Mouse (Mus musculus): ENCODE measurements at regions not wholly inside any gene's neighbourhood (a gene's known extent, or its start where the extent isn't known, plus 50 kb on each side); places are given as distances from the start of the nearest gene placed in this dataset.

GRCm38 (mm10) chr2:45504468-45504867 lies 387.3 kb upstream of the Zeb2 start:
- 85% methylated on average over 4 of the region's 4 CpGs for WGBS
- Histone ChIP-seq H3K9me3 (ENCODE audit: control insufficient read depth, low read length) (peaks cover 2% of the 10 kb centered on the region; the same call in 1 of the 2 replicates), H3K4me3 (ENCODE audit: low read length) (no peak overlapping the region), H3K27ac (ENCODE audit: low read length) (no peak overlapping the region), H3K4me2 (ENCODE audit: low read depth, low read length) (no peak overlapping the region), H3K36me3 (ENCODE audit: control insufficient read depth, insufficient read depth, low read length) (no peaks in the 10 kb centered on the region), H3K4me1 (replicated peaks; ENCODE audit: control insufficient read depth, insufficient read depth, low read length) (no peaks in the 10 kb centered on the region), H3K9ac (ENCODE audit: low read length) (no peak overlapping the region), H3K27me3 (ENCODE audit: control insufficient read depth, insufficient read depth, low read depth, low read length) (no peaks in the 10 kb centered on the region)
- ATAC-seq (ENCODE audit: low read depth), result no peak

GRCm38 (mm10) chr2:45493656-45494055 lies 376.5 kb upstream of the Zeb2 start:
- 82% methylated on average over 2 of the region's 2 CpGs for WGBS
- Histone ChIP-seq H3K9ac (ENCODE audit: low read length) (no peak overlapping the region), H3K9me3 (ENCODE audit: control insufficient read depth, low read length) (no peaks in the 10 kb centered on the region), H3K27me3 (ENCODE audit: control insufficient read depth, insufficient read depth, low read depth, low read length) (no peaks in the 10 kb centered on the region), H3K27ac (ENCODE audit: low read length) (no peak overlapping the region), H3K36me3 (ENCODE audit: control insufficient read depth, insufficient read depth, low read length) (no peaks in the 10 kb centered on the region), H3K4me2 (ENCODE audit: low read depth, low read length) (no peak overlapping the region), H3K4me3 (ENCODE audit: low read length) (no peak overlapping the region), H3K4me1 (replicated peaks; ENCODE audit: control insufficient read depth, insufficient read depth, low read length) (no peaks in the 10 kb centered on the region)
- ATAC-seq (ENCODE audit: low read depth), result no peak

GRCm38 (mm10) chr2:45486530-45486929 lies 369.3 kb upstream of the Zeb2 start:
- 73% methylated on average over 5 of the region's 5 CpGs for WGBS
- no peak overlapping the region for H3K27ac ChIP-seq (ENCODE audit: low read length)
- no peaks in the 10 kb centered on the region for H3K27me3 ChIP-seq (ENCODE audit: control insufficient read depth, insufficient read depth, low read depth, low read length)
- H3K4me3 ChIP-seq (ENCODE audit: low read length), result no peak overlapping the region
- H3K4me1 ChIP-seq (replicated peaks; ENCODE audit: control insufficient read depth, insufficient read depth, low read length), result no peaks in the 10 kb centered on the region
- no peak overlapping the region for H3K9ac ChIP-seq (ENCODE audit: low read length)
- no peak overlapping the region for H3K4me2 ChIP-seq (ENCODE audit: low read depth, low read length)
- ATAC-seq (ENCODE audit: low read depth), result no peak
- H3K9me3 ChIP-seq (ENCODE audit: control insufficient read depth, low read length), result no peaks in the 10 kb centered on the region
- H3K36me3 ChIP-seq (ENCODE audit: control insufficient read depth, insufficient read depth, low read length), result no peaks in the 10 kb centered on the region

GRCm38 (mm10) chr2:45485477-45485876 lies 368.3 kb upstream of the Zeb2 start:
- Histone ChIP-seq H3K36me3 (ENCODE audit: control insufficient read depth, insufficient read depth, low read length) (no peaks in the 10 kb centered on the region), H3K9me3 (ENCODE audit: control insufficient read depth, low read length) (no peaks in the 10 kb centered on the region), H3K27me3 (ENCODE audit: control insufficient read depth, insufficient read depth, low read depth, low read length) (no peaks in the 10 kb centered on the region), H3K4me2 (ENCODE audit: low read depth, low read length) (no peak overlapping the region), H3K4me3 (ENCODE audit: low read length) (no peak overlapping the region), H3K4me1 (replicated peaks; ENCODE audit: control insufficient read depth, insufficient read depth, low read length) (no peaks in the 10 kb centered on the region), H3K27ac (ENCODE audit: low read length) (no peak overlapping the region), H3K9ac (ENCODE audit: low read length) (no peak overlapping the region)
- WGBS, result 72% methylated on average over 10 of the region's 10 CpGs
- ATAC-seq (ENCODE audit: low read depth), result no peak

- Histone ChIP-seq H3K4me3 (ENCODE audit: low read length) (no peak overlapping the region), H3K27ac (ENCODE audit: low read length) (no peak overlapping the region), H3K36me3 (ENCODE audit: control insufficient read depth, insufficient read depth, low read length) (no peaks in the 10 kb centered on the region), H3K4me1 (replicated peaks; ENCODE audit: control insufficient read depth, insufficient read depth, low read length) (no peaks in the 10 kb centered on the region), H3K9me3 (ENCODE audit: control insufficient read depth, low read length) (no peaks in the 10 kb centered on the region), H3K4me2 (ENCODE audit: low read depth, low read length) (no peak overlapping the region), H3K27me3 (ENCODE audit: control insufficient read depth, insufficient read depth, low read depth, low read length) (no peaks in the 10 kb centered on the region), H3K9ac (ENCODE audit: low read length) (no peak overlapping the region)
- WGBS, result 80% methylated on average over 2 of the region's 2 CpGs
- no peak for ATAC-seq (ENCODE audit: low read depth)
Measured at GRCm38 (mm10) chr2:45480671-45481070, 363.5 kb upstream of the Zeb2 start.

GRCm38 (mm10) chr2:45475996-45476395 lies 358.8 kb upstream of the Zeb2 start:
- Histone ChIP-seq H3K27ac (ENCODE audit: low read length) (no peak overlapping the region), H3K36me3 (ENCODE audit: control insufficient read depth, insufficient read depth, low read length) (no peaks in the 10 kb centered on the region), H3K9ac (ENCODE audit: low read length) (no peak overlapping the region), H3K4me1 (replicated peaks; ENCODE audit: control insufficient read depth, insufficient read depth, low read length) (no peaks in the 10 kb centered on the region), H3K4me3 (ENCODE audit: low read length) (no peak overlapping the region), H3K27me3 (ENCODE audit: control insufficient read depth, insufficient read depth, low read depth, low read length) (no peaks in the 10 kb centered on the region), H3K4me2 (ENCODE audit: low read depth, low read length) (no peak overlapping the region), H3K9me3 (ENCODE audit: control insufficient read depth, low read length) (no peaks in the 10 kb centered on the region)
- ATAC-seq (ENCODE audit: low read depth), result no peak

- Histone ChIP-seq H3K4me2 (ENCODE audit: low read depth, low read length) (no peak overlapping the region), H3K36me3 (ENCODE audit: control insufficient read depth, insufficient read depth, low read length) (no peaks in the 10 kb centered on the region), H3K4me1 (replicated peaks; ENCODE audit: control insufficient read depth, insufficient read depth, low read length) (no peaks in the 10 kb centered on the region), H3K4me3 (ENCODE audit: low read length) (no peak overlapping the region), H3K27me3 (ENCODE audit: control insufficient read depth, insufficient read depth, low read depth, low read length) (no peaks in the 10 kb centered on the region), H3K9me3 (ENCODE audit: control insufficient read depth, low read length) (no peaks in the 10 kb centered on the region), H3K27ac (ENCODE audit: low read length) (no peak overlapping the region; the same call in 1 of the 2 replicates), H3K9ac (ENCODE audit: low read length) (no peak overlapping the region)
- peak; percentile 45; the same call in 1 of the 2 replicates for ATAC-seq (ENCODE audit: low read depth)
- 48% methylated on average over 4 of the region's 4 CpGs for WGBS
Measured at GRCm38 (mm10) chr2:45464306-45464705, 347.1 kb upstream of the Zeb2 start.

GRCm38 (mm10) chr2:45459410-45459809 lies 342.2 kb upstream of the Zeb2 start:
- no peak overlapping the region for H3K9ac ChIP-seq (ENCODE audit: low read length)
- no peak overlapping the region for H3K27ac ChIP-seq (ENCODE audit: low read length)
- no peaks in the 10 kb centered on the region for H3K4me1 ChIP-seq (replicated peaks; ENCODE audit: control insufficient read depth, insufficient read depth, low read length)
- no peaks in the 10 kb centered on the region for H3K9me3 ChIP-seq (ENCODE audit: control insufficient read depth, low read length)
- H3K4me2 ChIP-seq (ENCODE audit: low read depth, low read length), result no peak overlapping the region
- no peak for ATAC-seq (ENCODE audit: low read depth)
- no peaks in the 10 kb centered on the region for H3K36me3 ChIP-seq (ENCODE audit: control insufficient read depth, insufficient read depth, low read length)
- H3K4me3 ChIP-seq (ENCODE audit: low read length), result no peak overlapping the region
- no peaks in the 10 kb centered on the region for H3K27me3 ChIP-seq (ENCODE audit: control insufficient read depth, insufficient read depth, low read depth, low read length)

GRCm38 (mm10) chr2:45454811-45455210 lies 337.6 kb upstream of the Zeb2 start:
- H3K4me2 ChIP-seq (ENCODE audit: low read depth, low read length), result no peak overlapping the region
- no peaks in the 10 kb centered on the region for H3K4me1 ChIP-seq (replicated peaks; ENCODE audit: control insufficient read depth, insufficient read depth, low read length)
- ATAC-seq (ENCODE audit: low read depth), result no peak
- H3K27me3 ChIP-seq (ENCODE audit: control insufficient read depth, insufficient read depth, low read depth, low read length), result no peaks in the 10 kb centered on the region
- no peak overlapping the region for H3K4me3 ChIP-seq (ENCODE audit: low read length)
- 84% methylated on average over 2 of the region's 2 CpGs for WGBS
- H3K27ac ChIP-seq (ENCODE audit: low read length), result no peak overlapping the region
- no peak overlapping the region for H3K9ac ChIP-seq (ENCODE audit: low read length)
- H3K36me3 ChIP-seq (ENCODE audit: control insufficient read depth, insufficient read depth, low read length), result no peaks in the 10 kb centered on the region
- no peaks in the 10 kb centered on the region for H3K9me3 ChIP-seq (ENCODE audit: control insufficient read depth, low read length)

- Histone ChIP-seq H3K36me3 (ENCODE audit: control insufficient read depth, insufficient read depth, low read length) (no peaks in the 10 kb centered on the region), H3K9ac (ENCODE audit: low read length) (no peak overlapping the region), H3K4me1 (replicated peaks; ENCODE audit: control insufficient read depth, insufficient read depth, low read length) (no peaks in the 10 kb centered on the region; the same call in 1 of the 2 replicates), H3K4me3 (ENCODE audit: low read length) (no peak overlapping the region), H3K4me2 (ENCODE audit: low read depth, low read length) (peak overlapping the region; percentile 33), H3K9me3 (ENCODE audit: control insufficient read depth, low read length) (no peaks in the 10 kb centered on the region), H3K27ac (ENCODE audit: low read length) (peak overlapping the region; percentile 76), H3K27me3 (ENCODE audit: control insufficient read depth, insufficient read depth, low read depth, low read length) (no peaks in the 10 kb centered on the region)
- WGBS, result 33% methylated on average over 4 of the region's 4 CpGs
- peak; percentile 73 for ATAC-seq (ENCODE audit: low read depth)
Measured at GRCm38 (mm10) chr2:45439146-45439545, 322.0 kb upstream of the Zeb2 start.
